Mouse (Mus musculus) v-Abl transformed pro-B cells (cell line): Measurements from ENCODE around the gene Hmcn1.

Experiments used
- in situ Hi-C, 2 experiments: fragments of 400-800 bp; cut with MboI; formaldehyde crosslinking; loops; one replicate each; pipeline ENCODE4 v1.15.1; 2025; ENCODE audit not compliant: unreplicated experiment in 2 of 2

The Hmcn1 gene

DNA sequence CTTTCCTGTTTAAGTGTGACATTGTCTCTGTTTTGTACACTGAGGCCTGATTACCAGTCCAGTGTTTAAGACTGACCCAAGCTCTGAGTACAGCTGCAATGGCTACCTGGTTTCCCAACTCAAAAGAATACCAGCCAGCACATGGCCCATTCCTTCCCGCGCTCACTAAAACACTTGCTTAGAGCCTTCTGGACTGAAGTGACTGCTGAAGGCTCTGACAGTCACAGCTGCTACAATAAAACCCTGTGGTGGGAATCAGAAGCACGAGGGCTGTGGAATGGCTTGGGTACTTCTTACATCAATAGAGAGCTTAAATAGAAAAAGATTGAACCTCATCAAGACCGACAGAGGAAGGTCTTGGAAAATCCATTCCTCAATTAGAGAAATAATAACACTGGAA lies 286.7 kb downstream of the Hmcn1 start:
- in situ Hi-C loops: no loop called here

DNA sequence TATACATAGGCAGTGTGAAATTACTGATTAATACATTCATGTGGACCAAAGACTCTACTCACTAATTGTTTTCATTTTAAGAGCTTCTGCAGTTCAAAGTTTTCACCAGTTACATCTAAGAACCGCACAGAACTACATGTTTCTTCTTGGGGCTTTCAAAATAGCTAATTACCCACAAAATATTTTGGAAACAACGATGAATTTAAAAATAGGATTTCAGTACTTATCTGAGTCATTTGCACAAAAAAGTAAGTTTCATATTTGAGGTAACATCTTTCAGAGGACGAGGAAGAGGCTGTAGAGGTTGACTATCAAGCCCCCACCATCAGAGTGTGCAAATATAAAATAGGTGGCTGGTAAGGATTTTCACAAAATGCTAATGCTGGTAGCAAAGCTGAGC lies 295.5 kb downstream of the Hmcn1 start:
- in situ Hi-C loops: no loop called here

DNA sequence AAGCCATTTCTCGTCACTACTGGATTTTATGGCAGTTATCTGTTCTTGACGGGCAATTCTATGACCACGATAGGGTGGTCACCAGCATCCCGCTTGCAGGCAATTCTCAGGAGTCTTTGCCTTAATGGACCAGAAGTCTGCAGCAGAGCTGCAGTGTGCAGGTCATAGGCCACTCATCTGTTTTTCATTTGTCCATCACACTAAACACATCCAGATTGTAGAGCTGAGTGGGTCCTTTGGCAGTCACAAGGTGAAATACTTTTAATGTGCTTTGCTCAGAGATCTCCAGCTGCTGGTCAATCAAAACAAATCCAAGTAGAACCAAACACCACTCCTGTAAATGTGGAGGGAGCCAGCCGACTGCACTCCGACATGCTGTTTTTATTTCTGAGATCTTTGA lies 311.2 kb downstream of the Hmcn1 start:
- in situ Hi-C loops: no loop called here

DNA sequence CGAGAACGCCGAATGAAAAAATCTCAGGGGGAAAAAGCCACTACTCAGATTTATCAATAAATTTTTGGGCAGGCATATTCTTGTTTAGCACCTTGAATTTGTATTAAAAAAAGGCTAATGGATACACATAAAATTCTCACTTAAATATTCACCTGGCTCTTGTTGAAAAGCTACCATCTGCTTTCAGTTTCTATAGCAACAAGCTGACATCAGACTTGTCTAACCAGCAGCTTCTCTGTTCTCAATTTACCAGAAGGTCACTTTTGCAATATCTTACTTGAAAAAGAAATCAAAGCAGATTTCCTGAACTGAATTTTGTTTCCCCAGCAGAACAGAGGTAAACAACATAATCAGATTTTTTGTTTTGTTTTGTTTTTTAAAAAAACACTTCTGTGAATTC lies 311.8 kb downstream of the Hmcn1 start:
- in situ Hi-C loops: no loop called here

DNA sequence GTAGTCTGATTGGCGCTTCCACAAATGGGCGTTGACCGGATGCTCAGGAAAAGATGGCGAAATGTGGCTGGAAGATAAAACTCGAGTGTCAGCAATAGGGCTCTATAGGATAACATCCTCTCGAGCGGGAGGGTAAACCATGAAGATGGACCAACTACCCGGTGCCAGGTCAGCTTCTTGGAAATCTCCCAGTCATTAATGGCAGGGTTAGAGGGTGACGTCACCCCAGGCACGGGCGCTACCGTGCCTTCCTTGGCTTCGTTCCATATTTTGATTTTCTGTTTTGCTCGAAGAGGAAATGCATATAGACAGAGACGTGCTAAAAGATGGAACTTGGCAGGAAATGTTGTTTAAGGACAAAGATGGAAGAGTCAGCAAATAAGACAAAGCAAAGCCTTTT lies 312.2 kb downstream of the Hmcn1 start:
- in situ Hi-C loops: no loop called here

DNA sequence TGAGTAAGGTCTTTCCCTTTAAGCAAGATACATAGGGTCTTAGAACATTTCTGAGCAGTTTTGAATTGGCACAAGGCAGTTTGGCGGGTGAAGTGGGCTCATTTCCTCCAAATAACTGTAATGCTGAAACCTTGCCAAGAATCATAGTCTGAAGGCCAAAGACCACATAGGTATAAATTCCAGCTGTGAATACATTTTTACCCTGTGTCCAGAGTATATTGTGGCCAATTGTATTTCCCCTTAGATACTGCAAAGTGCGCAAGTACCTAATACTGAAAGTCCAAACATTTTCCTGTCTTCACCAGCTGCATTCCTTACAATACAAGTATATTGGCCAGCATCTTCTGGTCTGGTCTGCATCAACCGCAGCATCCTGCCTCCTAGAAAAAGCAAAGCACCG lies 312.9 kb downstream of the Hmcn1 start:
- in situ Hi-C loops: no loop called here

DNA sequence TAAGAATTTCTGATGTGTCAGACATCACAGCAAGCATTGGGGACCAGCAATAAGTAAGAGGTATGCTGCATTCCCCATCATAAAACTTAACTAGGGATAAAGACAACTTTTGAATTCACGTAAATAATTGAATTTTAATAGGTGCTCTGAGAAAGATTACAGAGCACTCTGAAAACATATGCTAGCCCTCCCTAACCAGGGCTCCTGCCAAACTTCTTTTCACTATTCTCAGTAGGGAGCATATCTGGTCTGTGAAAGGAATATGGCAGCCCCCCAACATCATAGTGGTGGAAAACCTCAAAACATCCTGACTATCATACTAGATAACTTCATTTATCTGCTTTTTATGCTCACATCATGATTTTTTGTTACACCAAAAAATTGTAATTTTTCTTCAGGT lies 347.9 kb downstream of the Hmcn1 start:
- in situ Hi-C loops: no loop called here

DNA sequence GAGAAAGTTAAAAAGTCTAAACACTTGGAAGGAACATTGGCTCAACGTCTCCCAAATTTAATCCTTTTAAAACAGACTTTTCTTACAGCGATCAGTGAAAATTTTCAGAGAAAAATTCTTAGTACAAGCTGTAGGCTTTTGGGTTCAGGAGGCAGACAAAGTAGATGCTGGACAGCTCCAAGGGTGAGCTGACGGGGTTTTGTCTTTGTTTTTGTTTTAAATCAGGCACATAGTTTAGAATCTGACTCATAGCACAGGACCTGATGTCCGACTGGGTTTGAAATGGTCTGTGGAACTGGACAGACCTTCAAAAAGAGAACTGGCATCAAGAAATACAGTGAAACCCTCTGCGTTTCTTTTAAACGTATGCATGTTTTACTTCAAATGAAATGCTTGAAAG lies 353.7 kb downstream of the Hmcn1 start:
- in situ Hi-C loops: no loop called here

DNA sequence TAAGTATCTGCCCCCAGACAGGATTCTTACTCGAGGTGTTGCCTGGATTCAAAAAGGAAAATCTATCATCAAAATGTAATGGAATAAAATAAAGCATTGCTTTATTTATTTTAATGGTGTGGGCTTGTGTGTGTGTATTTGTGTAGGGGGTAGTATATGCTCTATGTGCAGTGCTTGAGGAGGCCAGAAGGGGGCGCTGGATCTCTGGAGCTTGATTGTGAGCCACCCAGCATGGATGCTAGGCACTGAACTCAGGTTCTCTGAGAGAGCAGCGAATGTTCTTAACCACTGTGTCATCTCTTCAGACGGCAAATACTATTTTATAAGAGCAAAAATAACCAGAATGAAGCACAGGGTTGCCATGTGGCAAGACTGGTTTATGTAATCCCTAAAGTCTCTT lies 360.7 kb downstream of the Hmcn1 start:
- in situ Hi-C loops: no loop called here

DNA sequence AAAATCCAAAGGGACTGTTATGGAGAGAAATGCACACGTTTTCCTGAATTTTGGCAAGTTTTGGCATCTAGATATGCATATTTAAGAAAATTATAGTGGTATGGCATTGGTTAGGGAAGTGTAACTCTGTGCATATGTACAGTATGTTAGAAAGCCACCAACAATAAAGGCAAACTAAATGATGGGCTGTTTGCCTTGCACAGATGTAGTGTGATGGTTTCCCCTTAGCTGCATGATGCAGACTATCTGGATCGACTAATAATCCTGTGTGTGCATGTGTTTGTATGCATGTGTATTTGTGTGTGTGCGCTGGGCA lies 361.4 kb downstream of the Hmcn1 start:
- in situ Hi-C loops: no loop called here

DNA sequence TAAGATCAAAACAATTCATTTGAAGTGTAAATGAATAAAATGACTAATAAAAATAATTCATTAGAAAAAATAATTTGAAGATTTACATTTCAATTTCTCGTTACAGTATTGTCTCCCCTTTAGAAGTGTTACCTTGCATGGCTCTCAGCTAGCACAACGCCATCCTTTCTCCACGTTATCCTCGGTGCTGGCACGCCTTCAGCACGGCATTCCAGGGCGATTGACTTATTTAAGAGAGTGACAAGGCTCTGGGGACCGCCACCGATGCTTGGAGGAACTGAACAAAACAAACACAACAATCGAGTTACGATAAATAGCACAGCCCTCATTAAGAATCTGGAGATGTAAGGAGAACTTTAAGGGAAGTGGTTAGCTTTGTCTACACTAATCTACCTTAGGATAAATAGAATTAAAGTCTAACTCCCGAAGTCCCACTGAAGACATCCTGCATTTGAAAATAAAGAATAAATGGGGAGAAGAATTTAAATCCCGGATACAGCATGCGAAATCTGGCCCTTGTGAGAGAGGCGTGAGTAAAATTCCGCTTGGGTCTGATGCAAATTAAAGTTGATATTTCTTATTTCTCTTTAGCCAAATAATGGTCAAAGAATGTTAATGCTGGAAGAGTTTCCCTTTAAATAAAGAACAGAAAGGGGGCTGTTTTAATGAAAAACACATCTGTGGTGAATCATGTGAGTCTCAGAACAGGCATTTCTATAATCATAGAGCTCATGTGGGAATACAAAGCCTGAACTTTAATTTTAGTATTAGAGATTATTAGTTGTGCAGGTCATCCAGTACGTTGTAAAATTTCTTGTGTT lies 362.0 kb downstream of the Hmcn1 start:
- in situ Hi-C loops: no loop called here

DNA sequence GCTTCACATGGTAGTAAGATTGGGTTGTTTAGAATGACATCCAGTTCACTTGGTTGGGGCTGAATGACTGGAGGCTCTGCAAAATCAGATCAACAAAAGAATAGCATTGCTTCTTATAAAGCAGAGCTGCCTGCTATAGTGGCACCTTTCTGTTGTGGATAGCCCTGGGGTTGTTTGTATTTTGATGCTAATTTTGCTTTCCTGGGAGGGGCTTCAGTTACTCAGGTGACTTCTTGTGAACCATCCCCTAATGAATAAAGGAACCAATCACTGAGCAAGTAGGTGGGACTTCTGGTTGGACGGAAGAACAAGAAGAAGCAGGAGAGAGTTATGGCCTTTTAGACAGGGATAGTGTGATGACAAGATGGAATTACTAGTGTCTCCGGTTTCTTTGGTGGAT lies 370.0 kb downstream of the Hmcn1 start:
- in situ Hi-C loops: no loop called here

DNA sequence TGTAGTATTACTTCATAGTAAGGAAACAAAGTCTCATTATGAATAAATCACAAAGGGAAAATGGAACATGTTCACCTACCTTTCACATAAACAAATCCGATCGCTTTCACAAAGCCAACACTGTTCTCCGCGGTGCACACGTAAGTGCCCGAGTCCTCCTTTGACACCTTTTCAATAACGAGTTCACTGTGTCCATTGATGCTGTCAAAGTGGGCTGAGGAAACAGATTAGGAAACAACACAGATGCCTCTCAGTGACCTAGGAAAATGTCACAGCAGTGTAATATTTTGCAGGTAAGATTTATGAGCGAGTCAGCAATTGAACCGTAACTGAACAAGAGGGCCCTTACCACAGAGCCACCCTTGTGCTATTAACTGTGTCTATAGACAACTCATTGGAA lies 382.7 kb downstream of the Hmcn1 start:
- in situ Hi-C loops: no loop called here

DNA sequence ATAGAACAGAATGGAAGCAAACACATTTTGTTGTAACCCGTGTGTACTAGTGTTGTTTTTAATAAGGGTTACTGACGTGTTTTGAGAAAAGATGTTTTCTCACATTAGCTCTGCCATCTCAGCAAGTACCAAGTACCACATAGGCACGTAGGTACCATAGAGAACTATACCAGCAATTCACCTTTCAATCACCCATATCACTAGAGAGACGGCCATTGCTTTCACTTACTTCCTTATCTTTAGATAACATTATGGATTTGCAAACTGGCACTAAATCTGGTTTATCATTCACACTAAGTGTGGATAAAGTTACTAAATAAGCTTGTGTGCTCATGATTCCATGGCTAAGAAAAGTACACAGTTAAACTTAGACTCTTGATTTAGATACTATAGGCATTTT lies 387.1 kb downstream of the Hmcn1 start:
- in situ Hi-C loops: no loop called here

DNA sequence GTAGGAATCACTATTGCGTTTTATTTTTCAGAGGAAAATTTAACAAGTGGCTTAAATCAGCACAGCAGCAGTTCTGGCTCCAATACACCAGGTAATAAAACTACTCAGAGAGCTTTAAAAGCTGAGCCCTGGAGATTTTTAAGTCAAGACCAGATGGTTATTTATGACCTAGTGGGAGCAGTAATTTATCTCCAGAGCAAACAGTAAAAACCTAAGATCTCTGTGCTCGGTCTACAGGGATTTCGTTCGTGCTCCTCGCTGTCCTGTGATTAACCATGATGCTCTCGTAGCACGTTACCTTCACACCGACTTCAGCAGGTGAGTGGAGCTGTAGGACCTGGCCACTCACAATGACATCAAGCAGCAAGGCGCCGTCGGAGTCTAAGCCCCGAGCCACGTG lies 399.6 kb downstream of the Hmcn1 start:
- in situ Hi-C loops: loop anchor here in 1 of 2 experiments (10.0 kb wide), 1 partner anchor 759 kb away; no protein-coding TSS in a partner anchor

DNA sequence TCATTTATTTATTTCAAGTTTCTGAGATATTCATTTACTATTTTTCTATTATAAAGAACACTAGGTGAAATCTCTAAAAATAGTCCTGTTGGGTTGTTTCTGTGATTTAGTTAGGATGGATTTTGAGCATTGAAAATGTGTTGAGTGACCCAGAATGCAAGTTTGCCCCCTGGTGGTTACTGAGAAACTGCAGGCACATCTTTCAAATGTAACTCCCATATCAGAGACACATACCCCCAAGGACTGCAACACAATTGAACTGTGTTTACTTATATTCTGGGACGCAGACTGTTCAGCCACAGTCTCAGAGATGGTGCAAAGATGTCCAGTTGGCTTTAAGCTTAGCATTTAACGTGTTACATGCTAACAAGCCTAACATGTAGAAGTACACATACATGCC lies 402.0 kb downstream of the Hmcn1 start:
- in situ Hi-C loops: loop anchor here in 1 of 2 experiments (10.0 kb wide), 1 partner anchor 756 kb away; no protein-coding TSS in a partner anchor

DNA sequence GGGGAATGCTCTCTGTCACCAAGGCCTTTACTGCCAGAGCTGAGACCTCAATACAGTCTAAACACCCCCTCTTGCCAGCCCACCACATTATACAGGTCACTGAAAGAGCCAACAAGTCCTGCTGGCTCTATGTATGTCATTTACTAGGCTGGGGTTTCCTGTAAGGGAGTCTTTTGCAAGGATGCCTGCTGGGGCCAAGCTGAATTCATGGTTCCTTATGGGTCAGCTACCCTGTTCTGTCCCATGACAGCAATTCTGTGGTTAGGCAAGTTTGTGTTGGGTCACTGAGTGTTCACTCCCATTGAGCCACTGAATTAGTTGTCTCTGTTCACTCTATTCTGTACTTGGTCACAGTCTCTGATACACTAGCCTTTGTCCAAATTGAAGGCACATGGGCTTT lies 405.8 kb downstream of the Hmcn1 start:
- in situ Hi-C loops: loop anchor here in 1 of 2 experiments (10.0 kb wide), 1 partner anchor 753 kb away; no protein-coding TSS in a partner anchor

DNA sequence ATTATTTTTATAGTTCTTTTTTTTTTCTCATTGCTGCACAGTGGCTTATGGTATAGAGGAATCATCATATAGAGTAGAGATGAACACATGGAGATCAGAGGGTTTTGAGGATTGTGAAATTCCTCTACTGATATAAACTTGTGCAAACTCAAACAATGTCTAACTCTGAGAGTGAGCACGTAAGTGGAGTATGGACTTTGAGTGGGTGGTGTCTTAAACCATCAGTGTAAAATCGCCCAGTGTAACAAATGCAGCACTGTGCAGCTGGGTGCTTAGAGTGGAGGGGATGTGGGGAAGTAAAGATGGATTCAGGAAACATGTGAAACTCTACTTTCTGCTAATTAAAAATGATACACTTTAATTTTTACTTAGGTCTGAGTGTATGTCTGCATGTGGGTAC lies 408.8 kb downstream of the Hmcn1 start:
- in situ Hi-C loops: loop anchor here in 1 of 2 experiments (10.0 kb wide), 1 partner anchor 750 kb away; no protein-coding TSS in a partner anchor

DNA sequence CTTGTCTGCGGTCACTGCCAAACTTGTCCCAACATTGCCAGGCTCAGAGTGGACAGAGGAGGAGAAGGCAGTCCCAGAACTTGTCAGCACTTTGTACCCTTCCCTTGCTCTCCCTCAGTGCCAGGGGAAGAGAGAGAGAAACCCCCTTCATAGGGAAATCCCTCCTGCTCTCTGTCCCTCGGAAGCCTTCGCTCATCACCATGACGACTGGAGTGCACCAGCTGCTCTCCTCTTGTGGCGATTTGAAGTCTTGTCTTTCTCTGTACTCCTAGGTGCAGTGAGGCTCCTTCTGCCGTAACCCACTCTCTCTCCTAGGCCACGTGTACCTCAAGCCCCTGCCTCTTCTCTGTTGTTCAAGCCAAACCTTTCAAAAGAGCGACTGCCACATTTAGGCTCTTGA lies 409.5 kb downstream of the Hmcn1 start:
- in situ Hi-C loops: loop anchor here in 1 of 2 experiments (10.0 kb wide), 1 partner anchor 749 kb away; no protein-coding TSS in a partner anchor

DNA sequence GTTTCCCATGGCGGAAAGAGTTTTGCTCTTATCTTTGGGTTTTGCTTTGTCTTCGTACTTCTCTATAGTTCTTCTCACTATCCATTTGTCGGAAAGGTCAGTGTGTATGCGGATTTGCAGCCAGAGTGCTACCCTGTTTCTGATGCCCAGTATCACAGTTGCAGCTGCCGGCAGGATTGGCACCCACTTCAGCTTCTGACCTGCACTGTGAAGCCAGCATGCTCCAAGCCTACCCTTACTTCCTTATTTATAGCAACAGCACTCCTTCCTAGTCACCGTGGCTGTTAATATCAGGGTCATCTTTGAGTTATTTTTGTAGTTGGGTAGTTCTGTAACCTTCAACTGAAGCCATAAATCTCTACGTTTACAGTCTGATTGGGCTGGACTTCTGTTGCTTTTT lies 412.7 kb downstream of the Hmcn1 start:
- in situ Hi-C loops: loop anchor here in 1 of 2 experiments (10.0 kb wide), 1 partner anchor 746 kb away; no protein-coding TSS in a partner anchor

DNA sequence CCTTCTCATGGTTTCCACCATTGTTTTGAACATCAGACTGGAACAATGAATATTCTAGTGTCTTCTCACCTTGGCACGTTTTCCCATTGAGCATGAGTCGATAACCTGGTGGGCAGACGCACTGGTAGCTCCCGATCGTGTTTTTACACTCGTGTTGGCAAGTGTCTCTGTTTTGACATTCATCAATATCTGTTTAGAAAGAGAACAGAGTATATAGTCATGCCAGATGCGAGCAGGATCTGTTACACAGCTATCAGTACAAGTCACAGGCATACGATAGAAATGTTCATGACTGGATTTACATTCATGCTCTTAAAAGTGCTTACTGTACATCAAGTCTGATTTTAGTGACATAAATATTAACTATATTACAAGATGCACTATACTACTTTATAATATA lies 419.8 kb downstream of the Hmcn1 start:
- in situ Hi-C loops: no loop called here

DNA sequence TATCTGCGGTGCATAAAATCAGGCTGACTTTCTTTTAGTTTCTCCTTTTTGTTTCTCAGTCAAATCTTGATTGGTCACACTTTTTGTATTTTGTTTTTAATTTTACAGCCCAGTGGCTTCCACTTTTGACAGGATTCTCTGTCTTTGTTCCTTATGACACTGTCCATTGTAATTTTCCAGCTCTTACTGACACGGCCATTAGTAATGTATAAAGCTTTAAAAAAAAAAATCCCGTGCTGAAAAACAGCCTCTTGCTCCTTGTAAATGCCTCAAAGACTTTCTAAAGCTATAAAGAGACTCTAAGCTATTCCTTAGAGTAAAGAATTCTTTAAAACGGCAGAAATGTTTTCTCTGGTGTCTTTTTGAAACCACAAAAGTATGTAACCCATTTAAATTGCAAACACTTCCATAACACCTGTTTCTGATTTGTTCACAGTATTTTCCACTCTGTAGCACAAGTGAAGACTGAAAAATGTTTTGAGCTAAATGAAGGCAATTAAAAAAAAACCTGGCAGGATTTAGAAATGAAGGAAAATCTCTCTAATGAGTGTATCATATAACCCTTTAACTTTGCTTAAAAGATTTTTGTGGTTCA lies 422.6 kb downstream of the Hmcn1 start:
- in situ Hi-C loops: no loop called here
